Mouse (Mus musculus): Measurements from ENCODE around the gene Osbpl3.

DNA sequence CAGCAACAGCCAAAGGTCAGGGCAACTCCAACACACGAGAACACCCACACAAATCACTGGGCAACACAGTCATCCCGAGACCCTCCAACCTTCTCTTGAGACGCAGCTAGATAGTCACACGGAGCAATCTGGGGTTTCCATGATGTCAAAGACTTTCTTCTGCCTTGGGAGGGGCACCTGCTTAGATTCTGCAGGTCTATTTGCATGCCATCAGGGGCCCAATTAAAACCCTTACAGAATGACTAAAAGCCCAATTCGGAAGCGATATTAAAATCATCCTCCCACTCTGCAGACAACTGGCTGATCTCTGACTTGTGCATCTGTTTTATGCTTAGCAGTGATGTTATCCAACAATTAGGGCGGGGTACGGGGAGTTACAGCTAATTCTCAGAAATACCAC is 62.0 kb downstream of the Osbpl3 start:
- TF ChIP-seq POLR2A (IDR thresholded peaks at IDR 0.05; ENCODE audit: extremely low read depth, insufficient read depth, low read length), result no peak
- TF ChIP-seq CTCF (IDR thresholded peaks at IDR 0.05; ENCODE audit: low read depth, low read length), result no peak
